Mouse (Mus musculus): ENCODE data around the gene Olfr270. TPM values are rescaled to one million over a fixed set of nuclear protein-coding genes. Genes with fewer than 3 reads are reported as not detected.

The Olfr270 gene
- not detected for total RNA-seq (2021)
- polyA plus RNA-seq (2012; rRNA removed): not detected in 2 replicates
- long read RNA-seq: 0 reads

- DNase-seq: no peak
Observed at GRCm38 (mm10) chr4:52964247-52964646, at the start of gene Olfr270. TSS of gene Olfr270 (plus strand) at chr4:52964547.

DNA sequence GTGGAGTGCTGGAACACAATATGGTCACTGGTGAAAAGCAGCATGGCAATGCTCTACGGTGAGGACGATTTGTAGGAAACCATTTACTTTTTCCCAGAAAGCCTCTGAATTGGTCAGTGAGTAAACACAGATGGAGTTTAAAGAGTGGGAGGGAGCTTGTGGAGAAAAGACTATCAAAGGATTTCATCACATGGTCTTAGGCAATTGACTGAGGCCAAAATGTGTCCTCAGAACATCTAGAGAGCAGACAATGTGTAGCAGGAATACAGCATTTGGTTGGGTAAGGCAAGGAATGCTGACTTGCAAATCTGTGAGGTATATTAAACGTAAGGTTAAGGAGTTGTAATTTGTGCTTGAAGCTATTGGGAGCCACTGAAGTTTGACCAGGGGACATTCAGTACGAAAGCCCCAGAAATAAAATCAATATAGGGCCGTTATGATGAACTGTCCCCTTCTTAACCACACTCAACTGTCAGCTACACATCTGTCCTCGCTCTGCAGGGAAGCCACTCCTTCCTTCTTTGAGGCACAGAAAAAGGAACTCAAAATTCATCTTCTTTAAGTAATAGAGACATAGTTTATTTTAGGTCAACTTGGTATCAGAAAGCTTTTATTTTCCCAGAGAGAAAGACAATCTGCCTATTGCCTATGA lies 47.6 kb upstream of the Olfr270 start:
- DNase-seq: no peak

- no peak for DNase-seq
Observed at GRCm38 (mm10) chr4:52917311-52917688, 47.0 kb upstream of the Olfr270 start.

- DNase-seq: no peak
Observed at GRCm38 (mm10) chr4:52919078-52919477, 45.3 kb upstream of the Olfr270 start, which contains the start of gene Olfr272. TSS of gene Olfr272 (minus strand) at chr4:52919178.

DNA sequence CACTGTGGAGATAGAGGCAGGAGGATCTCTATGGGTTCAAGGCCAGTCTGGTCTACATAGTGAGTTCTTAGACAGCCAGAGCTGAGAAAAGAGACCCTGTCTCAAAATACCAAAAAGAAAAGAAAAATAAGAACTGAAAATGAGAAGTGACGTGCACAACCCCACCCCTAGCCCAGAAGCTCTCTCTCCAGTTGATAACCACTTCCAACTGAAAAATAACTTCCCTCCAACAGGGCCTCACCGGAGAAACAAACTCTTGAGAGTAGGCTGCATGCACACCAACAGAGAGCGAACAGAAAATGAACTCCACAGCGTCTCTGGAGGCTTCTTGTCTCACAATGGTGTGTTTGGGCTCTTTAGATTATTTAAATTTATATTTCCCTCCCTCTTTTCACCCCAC lies 33.9 kb upstream of the Olfr270 start:
- DNase-seq: no peak

- no peak for DNase-seq
Observed at GRCm38 (mm10) chr4:52946665-52947064, 17.7 kb upstream of the Olfr270 start.

- DNase-seq: no peak
Observed at GRCm38 (mm10) chr4:52949005-52949404, 15.3 kb upstream of the Olfr270 start.

DNA sequence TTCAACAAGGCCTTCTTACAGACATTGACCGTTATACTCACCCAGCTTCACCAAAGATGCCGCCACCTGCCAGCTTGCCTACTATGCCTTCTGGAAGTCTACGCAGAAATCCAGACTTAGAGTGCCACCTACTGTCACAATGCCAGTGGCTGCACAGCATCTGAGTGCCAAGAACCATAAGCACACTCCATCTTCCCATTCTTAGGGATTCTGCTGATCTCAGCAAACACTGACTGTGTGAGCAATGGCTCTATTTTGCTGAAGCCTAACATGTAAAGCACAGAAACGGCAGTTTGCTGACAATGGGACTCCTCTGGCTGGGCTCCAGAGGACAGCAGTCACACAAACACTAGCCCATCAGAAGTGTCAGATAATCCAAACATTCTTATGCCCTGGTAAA lies 5.7 kb upstream of the Olfr270 start:
- peak; percentile 2 for DNase-seq

- no peak for DNase-seq
Observed at GRCm38 (mm10) chr4:52985216-52985615, 20.9 kb downstream of the Olfr270 start.

GRCm38 (mm10) chr4:52986266-52986665 lies 21.9 kb downstream of the Olfr270 start:
- DNase-seq: no peak

DNA sequence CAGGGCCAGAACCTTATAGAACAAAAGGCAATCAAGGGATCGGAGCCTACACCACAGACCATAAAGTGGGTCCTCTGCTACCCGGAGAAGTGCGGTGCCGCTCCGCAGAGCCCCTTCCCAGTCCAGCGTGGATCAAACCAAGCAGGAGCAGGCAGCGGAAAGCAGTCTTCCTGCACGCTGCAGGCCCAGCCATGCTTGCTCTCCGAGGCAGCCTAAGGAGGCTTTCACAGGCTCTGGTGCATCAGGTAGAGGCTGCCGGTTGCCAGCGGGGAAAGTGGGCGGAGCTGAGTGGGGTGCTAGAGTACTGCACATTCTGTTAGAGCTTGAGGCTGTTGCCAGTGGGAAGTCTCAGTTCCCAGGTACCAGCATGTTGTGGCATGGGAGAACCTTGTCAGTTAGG lies 24.9 kb downstream of the Olfr270 start, which contains the start of gene Nipsnap3a:
Gene Nipsnap3a (plus strand): TSS at position 25 of the 400 bp plus-strand sequence.
- DNase-seq: no peak

DNA sequence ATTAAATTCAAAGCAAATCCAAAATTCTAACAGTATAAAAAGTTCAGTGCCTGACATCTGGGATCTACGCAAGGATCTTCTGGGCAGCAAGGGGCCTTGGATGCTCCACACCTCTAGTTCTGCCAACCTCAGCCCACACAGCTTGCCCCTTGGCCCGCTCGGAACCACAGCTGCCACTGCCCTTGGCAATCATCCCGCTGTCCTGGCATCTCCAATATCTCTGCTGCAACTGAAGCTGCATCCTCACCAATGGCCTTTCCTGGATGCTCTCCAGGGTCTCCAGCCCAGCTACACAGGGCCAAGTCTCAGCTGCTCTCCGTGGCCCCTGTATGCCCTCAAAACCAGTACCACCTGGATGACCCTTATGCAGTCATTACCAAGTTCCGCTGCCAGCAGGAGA lies 35.1 kb downstream of the Olfr270 start:
- DNase-seq: no peak

DNA sequence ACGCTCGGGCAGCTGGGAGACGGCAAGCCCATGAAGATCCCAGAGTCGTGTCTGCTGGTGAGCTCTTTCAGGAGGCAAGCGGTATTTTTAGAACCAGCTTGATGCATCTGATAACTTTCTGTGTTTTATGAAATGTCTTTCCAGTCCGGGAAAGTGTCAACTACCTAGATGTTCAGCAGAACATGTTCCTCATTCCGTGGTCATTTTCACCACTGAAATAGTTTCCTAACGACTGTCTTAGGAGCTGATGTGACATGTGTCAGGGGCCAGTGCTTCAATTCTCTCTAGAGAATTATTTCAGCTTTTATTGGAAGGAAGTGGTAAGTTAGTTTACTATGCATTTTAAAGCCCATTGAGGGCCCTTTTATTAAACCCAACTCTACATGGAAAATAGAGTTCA lies 35.8 kb downstream of the Olfr270 start:
- DNase-seq: no peak

GRCm38 (mm10) chr4:53009183-53009582 lies 44.8 kb downstream of the Olfr270 start:
- no peak for DNase-seq

DNA sequence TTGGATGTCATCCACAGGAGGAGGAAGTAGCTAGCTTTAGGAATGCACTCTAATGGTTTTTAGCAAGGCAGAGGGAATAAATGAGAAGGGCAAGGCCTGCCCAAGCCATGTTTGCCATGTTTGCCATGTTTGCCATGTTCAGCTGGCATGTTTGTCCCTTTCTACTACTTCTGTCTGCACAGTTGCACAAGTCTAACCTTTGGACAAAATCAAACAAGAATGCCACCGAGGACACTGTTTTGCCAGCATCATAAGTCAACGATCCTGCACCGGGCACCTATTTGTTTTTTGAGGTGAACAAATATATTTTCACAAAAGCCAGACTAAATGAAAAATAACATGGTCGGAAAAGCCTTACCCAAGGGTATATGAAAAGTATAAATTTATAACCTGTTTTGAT lies 45.5 kb downstream of the Olfr270 start:
- DNase-seq: no peak

DNA sequence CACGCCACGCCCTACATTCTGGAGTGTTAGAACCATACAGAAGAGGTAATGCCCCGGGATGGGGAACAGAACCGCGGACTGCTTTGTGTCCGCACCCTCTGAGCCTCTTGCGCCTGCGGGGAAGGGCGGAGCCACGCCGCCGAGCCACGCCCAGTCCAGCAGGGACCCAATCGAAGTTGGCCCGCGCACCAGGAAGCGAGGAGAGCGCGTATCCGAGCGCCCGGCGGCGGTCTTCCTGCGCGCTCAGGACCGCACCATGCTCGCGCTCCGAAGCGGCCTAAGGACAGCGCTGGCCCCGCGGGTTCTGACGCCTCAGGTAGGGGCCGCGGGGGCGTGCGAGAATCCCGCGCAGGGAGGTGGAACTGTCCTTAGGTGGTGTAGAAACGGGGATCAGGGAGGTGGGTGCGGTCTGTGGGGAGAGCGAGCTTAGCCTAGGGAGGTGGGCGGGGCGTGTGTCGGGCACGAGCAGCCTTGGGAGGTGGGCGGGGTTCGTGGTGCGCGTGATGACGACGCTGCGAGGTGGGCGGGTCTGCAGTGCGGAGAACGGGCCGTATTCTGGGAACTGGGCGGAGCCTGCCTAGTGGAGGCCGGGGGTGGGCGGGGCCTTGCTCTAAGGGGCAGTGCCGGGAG lies 47.5 kb downstream of the Olfr270 start, which contains the start of gene Nipsnap3b:
Gene Nipsnap3b (plus strand): TSS at position 149 of the 630 bp plus-strand sequence.
- DNase-seq: peak; percentile 97

DNA sequence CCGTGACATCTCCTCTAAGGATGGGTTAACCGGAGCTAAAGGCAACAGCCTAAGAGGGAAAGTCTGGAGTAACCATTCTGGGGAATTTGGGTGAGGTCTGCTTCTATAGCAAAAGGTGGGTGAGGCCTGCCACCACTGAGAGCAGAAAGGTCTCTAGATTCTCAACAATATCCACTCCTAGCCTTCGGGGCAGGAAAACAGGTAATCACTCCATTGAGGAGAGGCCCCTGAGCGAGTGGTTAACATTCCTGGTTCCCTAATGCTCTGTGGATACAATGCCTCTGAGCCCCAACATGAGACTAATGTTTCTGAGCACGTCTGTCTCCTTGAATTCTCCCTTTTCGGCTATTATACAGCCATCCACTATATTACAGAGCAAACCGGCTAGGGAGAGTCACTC lies 50.1 kb downstream of the Olfr270 start:
- no peak for DNase-seq

GRCm38 (mm10) chr4:53015024-53015423 lies 50.7 kb downstream of the Olfr270 start:
- DNase-seq: no peak

DNA sequence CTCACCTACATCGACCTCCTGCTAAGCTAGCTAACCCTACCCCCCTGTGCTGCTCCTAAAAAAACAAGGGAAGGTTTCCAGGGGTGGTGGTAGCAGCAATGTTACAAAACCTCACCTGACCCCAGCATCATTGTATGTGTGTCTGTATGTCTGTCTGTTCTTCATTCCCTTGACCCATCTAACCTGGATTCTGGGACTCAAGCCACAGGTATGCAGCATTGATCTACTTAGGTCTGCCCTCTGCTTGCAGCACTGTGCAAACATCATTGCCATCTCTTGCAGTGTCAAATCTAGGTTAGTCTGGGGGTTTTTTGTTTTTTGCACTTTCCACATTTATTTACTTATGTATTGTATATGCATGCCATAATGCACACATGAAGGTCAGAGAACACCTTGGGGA lies 54.0 kb downstream of the Olfr270 start:
- DNase-seq: no peak

All from adrenal gland, adult 2 months (tissue).